Mouse (Mus musculus) spleen, postnatal 0 days (tissue): ENCODE results near the gene Gm3558. TPM values are rescaled to one million over a fixed set of nuclear protein-coding genes. Genes with fewer than 3 reads are reported as not detected.

Experiments
- polyA plus RNA-seq: library from polyadenylated mRNA; unstranded; fragments of >200 nt; fragmentation: Nextera tagmentation; extraction: Ambion mirVana; gene quantifications from 2 replicates; pipeline ENCODE4 v1.2.1, GENCODE M21; 2015

The Gm3558 gene
- 0.08 and 0.19 TPM in 2 replicates for polyA plus RNA-seq

GRCm38 (mm10) chr14:7568382-7568781 is at the start of gene Gm3558:
Gene Gm3558 (minus strand): TSS chr14:7568566.

GRCm38 (mm10) chr14:7595492-7595891 is 27.1 kb upstream of the Gm3558 start, which contains the start of gene Gm10338:
Gene Gm10338 (minus strand): TSS chr14:7595592.

Other genes with a start within 250 kb of the Gm3558 start
- not detected in 2 replicates for gene Gm5797, start 236.2 kb downstream of the Gm3558 start, polyA plus RNA-seq
- not detected in 2 replicates for gene Gm8374, start 203.4 kb downstream of the Gm3558 start, polyA plus RNA-seq
- gene Gm3755, start 117.6 kb downstream of the Gm3558 start, polyA plus RNA-seq = not detected in 2 replicates
- 0.19 TPM in 1 of 2 replicates, not detected in the other for gene Gm3752, start 84.8 kb downstream of the Gm3558 start, polyA plus RNA-seq
- gene Gm10338, start 27.0 kb upstream of the Gm3558 start, polyA plus RNA-seq = not detected in 2 replicates
- not detected in 2 replicates for gene Gm10128, start 75.4 kb upstream of the Gm3558 start, polyA plus RNA-seq
- not detected in 2 replicates for gene Gm26661, start 223.0 kb upstream of the Gm3558 start, polyA plus RNA-seq
- 2.6 and 3.7 TPM in 2 replicates for gene Flnb, start 249.4 kb upstream of the Gm3558 start, polyA plus RNA-seq